Mouse (Mus musculus) retina, embryonic 14.5 days (tissue): ENCODE results near the gene Lrrc8a.

Experiments
- DNase-seq: peaks from one replicate; pipeline ENCODE4 v3.0.0-alpha.2; 2015; ENCODE audit warnings: low spot score

Lrrc8a gene

DNA sequence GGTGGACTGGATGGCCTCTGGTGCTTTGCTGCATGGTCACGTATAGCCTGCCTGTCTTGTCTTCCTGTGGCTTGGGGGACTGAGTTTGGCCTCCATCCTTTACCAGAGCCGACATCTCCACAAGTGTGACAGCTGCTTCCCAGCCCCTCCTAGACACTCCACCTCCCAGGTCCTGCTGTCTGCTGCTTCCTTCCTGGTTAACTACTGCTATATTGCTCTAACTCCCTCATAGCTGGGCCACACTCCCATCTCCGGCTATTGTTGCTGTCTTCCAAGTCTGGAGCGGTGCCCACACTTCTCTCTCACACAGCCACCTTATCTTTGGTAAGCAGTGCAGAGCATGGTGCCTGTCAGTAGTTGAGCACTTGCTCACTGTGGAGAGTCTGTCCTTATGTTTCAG is 2.3 kb downstream of the Lrrc8a start:
- no peak for DNase-seq

GRCm38 (mm10) chr2:30240267-30240666 is 2.8 kb downstream of the Lrrc8a start, which contains the start of gene Gm28035:
Gene Gm28035 (plus strand): TSS chr2:30240567.
- DNase-seq = no peak

DNA sequence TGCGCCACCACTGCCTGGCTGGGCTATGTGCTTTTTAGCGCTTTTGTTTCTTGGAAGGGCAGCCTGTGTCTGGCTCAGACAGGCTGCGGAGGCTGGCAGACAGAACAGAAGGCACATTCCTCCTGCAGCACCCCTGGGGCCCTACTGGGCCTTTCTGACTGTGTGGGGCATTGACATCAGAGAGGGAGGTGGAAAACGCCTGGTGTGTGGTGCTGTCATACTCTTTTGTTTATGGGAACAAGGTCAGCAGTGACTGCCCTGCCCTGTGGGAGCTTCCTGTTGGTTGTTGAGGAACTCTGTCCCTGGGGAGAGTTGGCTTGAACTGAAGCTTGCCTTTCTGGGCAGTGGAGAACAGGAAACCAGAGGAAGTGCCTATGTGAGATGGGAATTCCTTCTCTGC is 5.0 kb downstream of the Lrrc8a start:
- no peak for DNase-seq

GRCm38 (mm10) chr2:30243391-30243790 is 5.9 kb downstream of the Lrrc8a start:
- DNase-seq = no peak

GRCm38 (mm10) chr2:30244595-30245178 is 7.2 kb downstream of the Lrrc8a start:
- no peak for DNase-seq

DNA sequence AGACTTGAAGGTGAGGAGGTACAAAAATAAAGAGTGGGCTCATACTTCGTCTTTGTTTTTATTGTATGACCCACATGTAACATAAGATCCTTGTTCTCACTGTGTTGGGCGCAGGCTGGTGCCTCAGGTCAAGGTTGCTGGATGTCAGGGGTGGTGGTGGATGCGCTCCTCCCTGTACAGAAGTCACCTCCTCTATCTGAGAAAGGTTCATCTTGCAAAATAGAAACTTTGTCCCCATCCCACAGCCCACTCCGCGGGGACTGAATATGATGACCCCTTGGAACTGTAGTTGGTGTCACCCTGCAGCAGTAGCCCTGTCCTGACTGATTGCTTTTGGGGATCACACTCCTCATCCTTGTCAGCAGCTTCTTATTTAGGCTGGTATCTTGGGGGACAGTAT is 9.5 kb downstream of the Lrrc8a start:
- DNase-seq = no peak

DNA sequence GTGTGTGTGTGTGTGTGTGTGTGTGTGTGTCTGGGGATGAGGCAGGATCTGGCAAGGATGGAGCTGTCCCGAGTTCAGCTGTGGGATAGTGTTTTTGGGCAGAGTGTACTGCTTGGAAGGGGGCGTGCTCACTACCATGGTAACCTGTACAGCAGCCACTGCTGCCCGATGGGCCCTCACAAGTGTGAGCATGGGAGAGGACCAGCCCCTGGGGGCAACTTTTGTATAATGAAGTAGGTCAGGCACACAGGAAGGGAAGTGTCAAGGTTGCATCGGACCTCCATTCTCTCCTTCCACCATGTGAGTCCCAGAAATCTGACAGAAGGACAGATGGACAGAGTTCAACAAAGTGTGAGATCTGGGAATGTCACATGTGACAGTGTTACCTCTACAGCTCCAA is 10.2 kb downstream of the Lrrc8a start:
- DNase-seq = no peak

DNA sequence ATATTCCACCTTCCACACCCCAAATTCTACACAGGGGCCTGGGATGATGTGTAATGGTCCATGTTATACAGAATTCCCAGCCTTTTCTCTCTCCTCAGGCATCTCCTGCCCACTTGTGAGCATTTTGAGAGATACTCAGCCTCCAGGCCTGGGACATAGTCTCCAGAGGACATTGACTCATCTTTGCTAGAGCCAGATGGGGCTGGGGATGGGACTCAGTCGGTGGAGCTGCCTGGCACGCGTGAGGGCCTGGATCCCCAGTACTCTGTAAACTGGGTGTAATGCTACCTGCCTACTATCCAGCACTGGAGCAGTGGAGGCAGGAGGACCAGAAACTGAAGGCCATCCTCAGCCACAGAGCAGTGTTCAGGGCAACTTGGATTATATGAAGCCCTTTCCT is 11.7 kb downstream of the Lrrc8a start:
- DNase-seq = no peak

- no peak for DNase-seq
Measured at GRCm38 (mm10) chr2:30250166-30251128, 12.9 kb downstream of the Lrrc8a start.

- DNase-seq = no peak
Measured at GRCm38 (mm10) chr2:30251417-30252104, 14.0 kb downstream of the Lrrc8a start.

DNA sequence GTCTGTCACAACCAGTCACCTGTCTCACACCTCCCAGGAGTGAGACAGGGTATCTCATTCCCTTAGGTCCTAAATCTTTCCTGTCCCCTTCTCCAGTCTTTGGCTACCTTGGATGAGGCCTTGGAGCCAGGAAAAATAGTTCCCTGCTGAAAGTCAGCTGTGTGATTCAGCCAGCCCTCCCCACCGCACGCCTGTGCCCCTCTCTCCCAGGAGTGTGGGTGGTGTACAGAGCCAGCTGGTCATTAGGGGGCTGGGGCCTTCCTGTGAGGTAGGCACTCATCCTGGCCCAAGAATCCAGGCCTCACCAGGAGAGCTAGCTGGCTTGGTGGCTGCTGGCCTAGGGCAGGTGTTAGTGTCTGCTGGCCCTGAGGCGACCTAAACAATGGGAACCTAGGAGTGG is 15.0 kb downstream of the Lrrc8a start:
- no peak for DNase-seq

- no peak for DNase-seq
Measured at GRCm38 (mm10) chr2:30253809-30254208, 16.3 kb downstream of the Lrrc8a start.

DNA sequence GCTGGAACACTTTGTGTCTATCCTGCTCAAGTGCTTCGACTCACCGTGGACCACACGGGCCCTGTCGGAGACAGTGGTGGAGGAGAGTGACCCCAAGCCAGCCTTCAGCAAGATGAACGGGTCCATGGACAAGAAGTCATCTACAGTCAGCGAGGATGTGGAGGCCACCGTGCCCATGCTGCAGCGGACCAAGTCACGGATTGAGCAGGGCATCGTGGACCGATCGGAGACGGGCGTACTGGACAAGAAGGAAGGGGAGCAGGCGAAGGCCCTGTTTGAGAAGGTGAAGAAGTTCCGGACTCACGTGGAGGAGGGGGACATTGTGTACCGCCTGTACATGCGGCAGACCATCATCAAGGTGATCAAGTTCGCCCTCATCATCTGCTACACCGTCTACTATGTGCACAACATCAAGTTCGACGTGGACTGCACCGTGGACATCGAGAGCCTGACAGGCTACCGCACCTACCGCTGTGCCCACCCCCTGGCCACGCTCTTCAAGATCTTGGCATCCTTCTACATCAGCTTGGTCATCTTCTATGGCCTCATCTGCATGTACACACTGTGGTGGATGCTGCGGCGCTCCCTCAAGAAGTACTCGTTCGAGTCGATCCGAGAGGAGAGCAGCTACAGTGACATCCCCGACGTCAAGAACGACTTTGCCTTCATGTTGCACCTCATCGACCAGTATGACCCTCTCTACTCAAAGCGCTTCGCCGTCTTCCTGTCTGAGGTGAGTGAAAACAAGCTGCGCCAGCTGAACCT is 18.3 kb downstream of the Lrrc8a start:
- DNase-seq = no peak

DNA sequence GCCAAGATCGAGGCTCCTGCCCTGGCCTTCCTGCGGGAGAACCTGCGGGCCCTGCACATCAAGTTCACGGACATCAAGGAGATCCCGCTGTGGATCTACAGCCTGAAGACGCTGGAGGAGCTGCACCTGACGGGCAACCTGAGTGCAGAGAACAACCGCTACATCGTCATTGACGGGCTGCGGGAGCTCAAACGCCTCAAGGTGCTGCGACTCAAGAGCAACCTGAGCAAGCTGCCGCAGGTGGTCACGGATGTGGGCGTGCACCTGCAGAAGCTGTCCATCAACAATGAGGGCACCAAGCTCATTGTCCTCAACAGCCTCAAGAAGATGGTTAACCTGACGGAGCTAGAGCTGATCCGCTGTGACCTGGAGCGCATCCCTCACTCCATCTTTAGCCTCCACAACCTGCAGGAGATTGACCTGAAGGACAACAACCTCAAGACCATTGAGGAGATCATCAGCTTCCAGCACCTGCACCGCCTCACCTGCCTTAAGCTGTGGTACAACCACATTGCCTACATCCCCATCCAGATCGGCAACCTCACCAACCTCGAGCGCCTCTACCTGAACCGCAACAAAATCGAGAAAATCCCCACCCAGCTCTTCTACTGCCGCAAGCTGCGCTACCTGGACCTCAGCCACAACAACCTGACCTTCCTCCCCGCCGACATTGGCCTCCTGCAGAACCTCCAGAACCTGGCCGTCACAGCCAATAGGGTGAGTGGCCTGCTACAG is 19.3 kb downstream of the Lrrc8a start:
- DNase-seq = no peak

- DNase-seq = no peak
Measured at GRCm38 (mm10) chr2:30257699-30258460, 20.4 kb downstream of the Lrrc8a start.

GRCm38 (mm10) chr2:30258600-30258999 is 21.1 kb downstream of the Lrrc8a start:
- DNase-seq = no peak

DNA sequence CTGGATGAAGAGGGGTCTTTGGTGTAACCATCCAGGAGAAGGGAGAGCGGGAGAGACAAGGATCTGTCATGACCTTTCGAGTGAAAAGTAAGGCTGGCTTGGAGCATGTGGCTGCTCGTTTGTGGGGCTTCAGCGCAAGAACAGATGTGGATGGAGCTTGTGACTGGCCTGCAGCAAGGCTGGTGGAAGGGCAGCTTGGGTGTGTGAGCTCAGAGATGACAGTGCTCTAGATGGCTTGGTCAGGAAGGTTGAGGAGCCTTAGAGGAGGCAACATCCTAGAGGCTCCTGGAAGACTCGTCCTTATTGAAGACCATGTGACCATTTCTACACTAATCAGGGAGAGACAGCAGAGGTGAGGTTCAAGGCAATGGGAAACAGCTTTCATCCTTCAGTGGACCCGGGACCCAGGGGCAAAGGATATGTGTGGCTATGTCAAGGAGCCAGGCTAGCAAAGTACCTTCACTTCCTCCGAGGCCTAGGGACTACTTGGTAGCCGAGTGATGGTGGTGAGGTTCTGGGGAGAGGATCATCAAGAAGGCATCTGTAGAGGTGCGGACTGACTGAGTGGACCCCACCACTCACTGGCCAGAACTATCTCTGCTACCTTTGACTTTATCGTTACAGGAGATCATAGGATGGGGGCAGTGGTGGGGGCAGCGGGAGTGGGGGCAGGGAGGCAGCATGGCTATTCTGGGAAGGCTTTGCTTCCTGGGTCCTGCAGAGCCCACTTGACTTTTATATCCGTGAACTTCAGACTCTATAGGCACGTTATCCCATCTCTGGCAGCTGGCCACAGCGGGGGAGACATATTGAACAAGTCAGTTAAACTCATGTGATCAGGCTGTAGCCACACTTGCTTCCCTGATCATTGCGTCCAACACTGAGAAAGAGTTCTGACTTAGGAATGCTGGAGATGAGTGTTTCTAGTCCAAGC is 21.9 kb downstream of the Lrrc8a start:
- no peak for DNase-seq

- DNase-seq = no peak
Measured at GRCm38 (mm10) chr2:30261064-30261736, 23.7 kb downstream of the Lrrc8a start.
